Mouse (Mus musculus): ENCODE data around the gene Prelid3b. TPM values are rescaled to one million over a fixed set of nuclear protein-coding genes. Genes with fewer than 3 reads are reported as not detected.

Prelid3b gene
- total RNA-seq, 2 experiments from 2014 or later, result 51.7 to 57.5 TPM

DNA sequence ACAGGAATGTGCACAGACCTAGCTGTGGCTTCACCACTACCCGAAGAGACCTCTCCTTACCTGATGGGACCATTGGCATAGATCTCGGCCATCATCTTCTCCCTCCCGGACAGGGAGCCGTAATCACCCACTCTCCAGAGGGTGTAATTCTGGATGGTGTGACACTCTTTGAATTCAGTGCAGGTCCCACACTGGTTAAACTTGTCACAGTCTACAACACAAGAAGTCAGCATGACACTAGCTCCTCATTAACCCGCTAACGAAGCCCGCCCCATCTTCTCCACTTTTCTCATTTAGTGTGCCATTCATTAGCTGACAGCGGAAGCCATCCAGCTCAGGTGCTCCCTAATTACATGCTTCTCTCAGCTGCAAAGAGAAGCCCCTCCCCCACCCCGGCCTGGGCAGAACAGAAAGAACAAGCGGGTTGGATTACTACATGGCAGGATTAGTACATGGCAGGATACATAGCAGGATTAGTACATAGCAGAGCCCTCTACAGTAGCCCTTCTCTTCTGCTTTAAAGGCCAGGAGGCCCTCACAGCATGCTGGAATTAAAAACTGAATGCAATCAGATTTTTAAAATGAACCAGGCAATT, 43.8 kb downstream of the Prelid3b start:
- DNase-seq (ENCODE audit: low spot score in 2 of 2), result no peak

DNA sequence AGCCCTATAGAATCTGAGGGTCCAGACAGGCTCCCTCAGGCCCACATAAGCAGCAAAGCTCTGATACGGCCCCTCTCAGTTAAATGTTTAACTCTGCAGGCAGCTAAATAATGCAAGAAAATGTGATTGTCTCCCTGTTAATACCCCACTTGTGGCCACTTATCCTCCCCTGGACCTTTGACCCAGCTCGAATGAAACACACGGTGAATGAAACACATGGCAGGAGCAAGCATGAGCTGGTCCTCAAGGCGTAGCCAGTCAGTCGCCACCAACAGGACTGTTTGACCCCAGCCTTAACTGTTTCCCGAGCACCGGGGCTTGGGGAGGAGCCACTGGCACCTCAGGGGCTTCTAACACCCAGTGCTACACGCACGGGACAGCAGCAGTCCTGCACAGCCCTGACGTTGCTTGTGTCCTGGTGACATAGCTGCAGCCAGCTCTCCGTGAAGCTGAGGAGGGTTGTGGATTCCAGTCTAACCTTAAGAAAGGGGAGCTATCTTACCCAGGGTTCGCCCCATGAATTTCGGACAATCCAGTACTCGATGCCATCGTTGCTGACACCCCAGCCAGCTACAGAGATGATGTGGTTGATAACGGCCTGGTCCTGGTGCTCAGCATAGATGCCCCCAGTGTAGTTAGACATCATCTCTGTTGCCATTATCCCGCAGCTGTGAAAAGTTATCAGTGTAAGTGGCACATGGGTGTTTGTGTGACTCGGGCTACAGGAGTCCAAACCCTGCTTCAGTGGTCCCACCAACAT, 44.6 kb downstream of the Prelid3b start:
- DNase-seq (ENCODE audit: low spot score in 2 of 2), result no peak

DNA sequence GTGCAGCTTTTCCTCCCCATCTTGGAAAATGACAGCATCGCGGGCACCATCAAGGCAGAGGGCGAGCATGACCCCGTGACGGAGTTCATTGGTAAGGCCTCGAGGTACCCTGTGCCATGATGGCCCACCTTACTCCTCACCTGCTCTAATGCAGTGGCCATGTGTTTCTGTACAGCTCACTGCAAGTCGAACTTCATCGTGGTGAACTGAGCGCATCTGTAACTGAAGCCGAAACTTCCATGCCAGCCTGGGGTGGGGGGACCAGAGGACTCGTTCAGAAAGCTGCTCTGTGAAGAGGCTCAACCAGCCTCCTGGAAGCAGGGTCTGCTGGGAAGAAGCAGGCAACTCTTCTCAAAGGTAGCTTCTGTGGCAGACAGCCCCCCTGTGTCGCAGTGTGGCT, 46.0 kb downstream of the Prelid3b start:
- DNase-seq (ENCODE audit: low spot score in 2 of 2), result no peak

DNA sequence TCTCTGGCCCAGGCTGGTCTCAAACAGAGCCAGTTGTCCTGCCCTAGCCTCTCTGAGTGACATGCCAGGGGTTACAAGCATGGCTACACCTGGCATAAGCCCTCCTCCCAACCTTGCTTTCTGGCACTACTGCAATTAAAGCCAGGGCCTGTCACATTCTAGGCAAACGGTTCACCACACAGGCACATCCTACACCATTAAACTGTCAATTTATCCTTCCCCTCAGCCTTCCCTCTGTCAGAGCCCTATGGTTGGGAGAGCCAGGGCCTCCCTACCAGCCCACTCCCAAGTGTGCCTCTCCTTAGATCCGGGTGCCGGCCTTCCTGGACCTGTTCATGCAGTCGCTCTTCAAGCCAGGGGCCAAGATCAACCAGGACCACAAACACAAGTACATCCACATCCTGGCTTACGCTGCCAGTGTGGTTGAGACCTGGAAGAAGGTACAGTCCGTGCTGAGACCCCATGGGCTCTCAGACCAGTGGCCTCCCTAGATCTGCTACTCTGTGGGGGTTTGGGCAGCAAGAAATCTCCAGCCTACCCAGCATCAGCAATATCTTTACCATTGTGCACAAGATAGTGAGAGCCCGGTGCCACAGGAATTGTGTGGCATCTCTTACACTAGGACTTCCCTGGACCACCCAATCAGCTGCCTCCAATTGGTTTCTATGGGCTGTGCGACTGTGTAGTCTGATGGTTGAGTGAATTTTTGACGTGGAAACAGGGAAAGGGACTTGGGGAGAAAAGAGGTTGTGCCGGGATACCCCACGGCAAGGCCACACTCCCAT, 48.4 kb downstream of the Prelid3b start:
- DNase-seq (ENCODE audit: low spot score in 2 of 2), result no peak

DNA sequence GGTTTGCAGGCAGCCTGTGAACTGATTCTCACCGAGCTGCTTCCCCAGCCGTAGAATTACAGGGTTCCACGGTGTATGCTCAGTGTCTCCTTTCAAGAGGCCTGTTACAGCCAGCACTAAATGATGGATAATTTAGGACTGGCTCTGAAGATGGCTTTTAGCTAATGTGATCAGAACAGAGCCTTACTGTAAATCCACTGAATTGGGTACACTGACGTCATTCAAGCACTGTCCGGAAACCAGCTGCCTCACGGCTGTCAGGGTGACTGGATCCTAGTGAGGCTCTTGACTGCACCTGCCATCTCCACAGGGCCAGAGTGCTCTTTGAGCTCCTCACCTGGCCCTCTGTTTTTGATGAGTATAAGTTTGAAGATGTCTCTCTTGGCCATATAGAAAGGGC, 51.8 kb downstream of the Prelid3b start:
- DNase-seq (ENCODE audit: low spot score in 2 of 2), result no peak

DNA sequence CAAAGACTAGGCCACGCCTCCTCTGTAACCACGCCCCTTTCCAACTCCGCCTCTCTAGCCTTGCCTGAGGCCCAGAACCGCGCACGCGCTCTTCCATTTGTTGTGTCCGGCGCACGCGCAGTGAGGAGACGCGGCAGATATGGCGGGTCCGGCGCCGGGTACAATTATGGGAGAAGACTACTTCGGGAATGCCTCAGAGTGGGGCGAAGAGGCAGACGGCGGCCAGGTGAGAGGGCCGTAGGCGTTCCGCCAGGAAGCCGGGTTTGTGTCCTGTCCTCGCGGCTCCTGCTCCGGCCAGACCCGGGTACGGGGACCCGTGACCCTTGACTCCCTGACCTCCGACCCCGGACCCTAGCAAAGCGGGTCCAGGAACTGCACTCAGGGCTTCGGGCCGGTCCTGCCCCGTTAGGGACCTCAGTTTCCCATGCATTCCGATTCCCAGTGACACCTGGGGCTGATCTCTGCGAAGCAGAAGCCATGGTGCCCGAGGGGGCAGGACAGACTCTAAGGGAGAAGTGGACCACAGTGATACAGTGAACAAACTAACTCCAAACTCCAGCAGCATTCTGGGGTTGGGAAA, 57.1 kb downstream of the Prelid3b start, which contains the start of gene Nelfcd:
Nelfcd (plus strand) TSS at position 74 of the 580 bp plus-strand sequence.
- DNase-seq (ENCODE audit: low spot score in 2 of 2), result peak; percentile 91 to 94

Other genes starting within 250 kb of the Prelid3b start
- 1,000 to 10,000 TPM; 1,817 to 1,846 TPM for gene Gnas, start 188.8 kb downstream of the Prelid3b start, total RNA-seq (2021)
- gene Gm20721, start 126.4 kb downstream of the Prelid3b start, total RNA-seq (2021), result 1 to 10 TPM; 2.4 to 2.7 TPM
- gene Nelfcd, start 57.3 kb downstream of the Prelid3b start, total RNA-seq (2021), result 10 to 100 TPM; 48.5 to 52.3 TPM
- 10 to 100 TPM; 39.6 to 45.7 TPM for gene Ctsz, start 34.0 kb downstream of the Prelid3b start, total RNA-seq (2021)
- not detected for gene Tubb1, start 22.4 kb downstream of the Prelid3b start, total RNA-seq (2021)
- 100 to 1,000 TPM; 311 to 338 TPM for gene Atp5e, start 9.0 kb downstream of the Prelid3b start, total RNA-seq (2021)
- gene Zfp831, start 170.5 kb upstream of the Prelid3b start, total RNA-seq (2021), result 10 to 100 TPM; 16.4 to 19.0 TPM

Measured in left cerebral cortex, adult 18-20 months (tissue).